Mouse (Mus musculus) mouse embryonic stem cell (cell line): ENCODE results near the gene Lpin3.

Experiments
- in situ Hi-C, 2 experiments: fragments of 300-500 bp; cut with MboI; formaldehyde crosslinking; loops; 1 replicate in 1 of 2; 3 replicates in 1 of 2; pipeline ENCODE4 v1.14.3; 2019 to 2020; ENCODE audit warnings: low sequenced_read_pairs in 2 of 2, low pct_unique_long_range_greater_than_20kb in 1 of 2, mixed read lengths in 1 of 2; ENCODE audit not compliant: unreplicated experiment in 1 of 2

Gene Lpin3

DNA sequence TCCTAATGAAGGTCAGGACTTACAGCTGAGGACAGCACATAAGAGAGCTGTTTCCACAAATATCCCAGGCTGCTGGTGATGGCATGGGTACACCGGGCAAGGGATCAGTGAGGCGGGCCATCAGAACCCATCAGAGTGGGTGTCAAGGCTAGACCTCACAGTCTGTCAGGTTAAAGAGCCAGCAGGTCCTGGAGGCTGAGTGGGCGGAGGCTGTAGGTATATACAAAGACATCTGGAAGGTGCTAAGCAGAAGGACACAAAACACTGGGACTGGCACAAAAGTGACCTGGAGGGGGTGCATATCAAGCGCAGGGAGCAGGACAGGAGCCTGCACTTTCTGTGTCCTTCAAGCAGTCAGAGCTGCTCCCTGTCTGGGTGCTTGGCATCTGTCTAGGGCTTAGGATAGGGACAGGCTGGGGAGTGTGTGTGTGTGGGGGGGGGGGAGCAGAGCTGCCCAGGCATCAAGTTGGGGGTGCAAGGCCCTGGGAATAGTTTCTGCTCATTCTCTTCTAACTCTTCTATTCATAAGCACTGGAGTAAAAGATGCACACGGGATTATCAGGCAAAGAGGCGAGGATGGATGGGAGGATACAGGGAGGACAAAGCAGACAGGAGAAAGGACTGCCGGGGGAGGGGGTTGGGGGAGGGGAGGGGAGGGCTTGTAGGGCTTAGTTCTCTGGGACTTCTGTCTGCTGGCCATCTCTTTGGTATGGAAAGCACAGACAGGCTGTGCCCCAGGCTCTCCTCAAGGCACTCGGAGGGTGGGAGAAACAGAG, 37.9 kb downstream of the Lpin3 start:
- in situ Hi-C loops = no loop called here

- in situ Hi-C loops = no loop called here
Observed at GRCm38 (mm10) chr2:160918930-160919215, 38.4 kb downstream of the Lpin3 start.

DNA sequence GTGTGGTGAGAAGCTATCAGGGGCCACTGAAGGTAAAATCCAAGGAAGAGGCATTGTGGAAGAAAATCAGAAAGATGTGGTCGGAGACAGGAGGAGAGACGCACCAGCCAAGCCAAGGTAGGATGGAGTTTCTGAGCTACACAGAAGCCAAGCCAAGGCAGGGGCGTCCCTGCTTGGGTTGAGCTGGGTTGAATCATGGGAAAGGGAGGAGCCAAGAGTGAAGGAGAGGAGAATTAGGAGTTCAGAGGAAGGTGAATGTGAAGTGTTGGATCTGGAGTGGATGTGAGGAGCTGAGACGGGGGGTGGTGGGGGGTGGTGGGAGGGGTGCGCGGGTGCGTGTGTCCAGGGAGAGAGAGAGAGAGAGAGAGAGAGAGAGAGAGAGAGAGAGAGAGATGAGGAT, 40.8 kb downstream of the Lpin3 start:
- in situ Hi-C loops = no loop called here

DNA sequence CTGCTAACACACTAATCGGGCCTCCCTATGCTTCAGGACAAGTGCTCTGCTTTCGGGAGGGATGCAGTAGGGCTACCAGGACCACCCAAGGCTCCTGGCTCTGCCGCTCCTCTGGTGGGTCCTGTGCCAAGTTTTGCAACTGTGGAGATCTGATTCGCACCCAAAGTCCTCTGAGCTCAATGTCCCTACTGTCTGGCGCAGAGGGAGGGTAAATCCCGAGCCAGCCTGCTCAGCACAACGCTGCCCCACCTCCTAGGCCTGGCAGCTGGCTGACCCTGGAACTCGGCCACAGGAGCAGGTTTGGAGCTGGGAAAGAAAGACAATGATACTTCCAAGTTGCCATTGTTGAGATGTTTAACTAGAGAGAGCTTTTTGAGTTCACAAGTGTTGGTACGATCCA, 44.7 kb downstream of the Lpin3 start:
- in situ Hi-C loops = no loop called here

DNA sequence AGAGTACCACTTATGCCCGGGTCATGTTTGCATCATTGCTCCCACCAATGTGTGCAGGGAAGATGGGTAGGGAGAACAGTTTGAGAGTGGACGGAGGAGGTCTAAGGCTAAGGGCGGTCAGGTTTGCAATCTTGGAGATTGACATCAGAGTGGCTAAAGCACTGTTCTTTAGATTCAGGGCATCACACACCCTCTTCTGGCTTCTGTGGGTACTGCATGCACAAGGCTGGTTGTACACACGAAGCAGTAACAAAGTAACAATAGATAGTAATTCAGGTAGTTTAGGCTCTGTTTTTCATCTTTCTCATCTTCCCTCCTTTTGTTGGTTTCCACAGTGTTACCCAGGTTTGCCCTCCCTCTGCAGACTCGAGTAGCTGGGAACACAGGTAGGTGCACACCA, 50.9 kb downstream of the Lpin3 start:
- in situ Hi-C loops = no loop called here

- in situ Hi-C loops = no loop called here
Observed at GRCm38 (mm10) chr2:160932325-160932724, 51.9 kb downstream of the Lpin3 start.

GRCm38 (mm10) chr2:160932981-160933380, 52.5 kb downstream of the Lpin3 start:
- in situ Hi-C loops = no loop called here

- in situ Hi-C loops = no loop called here
Observed at GRCm38 (mm10) chr2:160933890-160934289, 53.4 kb downstream of the Lpin3 start.

DNA sequence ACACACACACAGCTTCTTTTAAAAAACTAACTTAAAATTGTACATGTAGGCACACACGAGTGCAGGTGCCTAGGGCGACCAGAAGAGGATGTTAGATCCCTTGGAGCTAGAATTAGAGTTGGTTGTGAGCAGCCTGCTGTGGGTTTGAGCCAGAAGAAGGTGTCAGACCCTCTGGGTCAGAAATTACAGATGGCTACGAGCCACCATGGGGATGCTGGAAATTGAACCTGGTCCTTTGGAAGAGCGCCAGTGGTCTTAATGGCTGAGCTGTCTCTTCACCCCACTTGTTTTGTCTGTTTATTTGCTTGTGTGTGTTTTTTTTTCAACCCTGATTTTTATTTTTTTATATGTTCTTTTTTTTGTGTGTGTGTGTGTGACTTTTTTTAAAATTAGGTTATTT, 54.0 kb downstream of the Lpin3 start:
- in situ Hi-C loops = no loop called here

- in situ Hi-C loops = no loop called here
Observed at GRCm38 (mm10) chr2:160940930-160941709, 60.6 kb downstream of the Lpin3 start.

GRCm38 (mm10) chr2:160942443-160942842, 62.0 kb downstream of the Lpin3 start:
- in situ Hi-C loops = no loop called here

DNA sequence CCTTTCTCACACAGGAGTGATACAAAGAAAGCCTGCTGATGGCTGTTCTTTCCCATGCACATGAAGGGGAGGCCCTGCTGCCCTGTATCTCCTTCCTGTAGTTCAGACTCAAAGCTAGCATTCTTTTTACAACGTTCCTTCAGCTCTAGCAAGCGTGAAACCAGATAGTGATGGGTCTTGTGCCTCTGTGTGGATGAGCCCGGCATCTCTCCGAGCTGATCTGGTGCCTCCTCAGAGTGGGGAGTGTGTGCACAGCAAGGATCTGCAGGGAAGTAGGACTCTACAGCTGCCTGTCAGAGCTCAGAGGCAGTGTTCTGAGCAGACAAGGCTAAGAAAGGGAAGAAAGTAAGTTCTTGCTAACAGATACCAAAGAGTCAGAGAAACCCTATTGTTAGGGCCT, 71.1 kb downstream of the Lpin3 start:
- in situ Hi-C loops = no loop called here

GRCm38 (mm10) chr2:160953131-160953873, 72.8 kb downstream of the Lpin3 start:
- in situ Hi-C loops = no loop called here

DNA sequence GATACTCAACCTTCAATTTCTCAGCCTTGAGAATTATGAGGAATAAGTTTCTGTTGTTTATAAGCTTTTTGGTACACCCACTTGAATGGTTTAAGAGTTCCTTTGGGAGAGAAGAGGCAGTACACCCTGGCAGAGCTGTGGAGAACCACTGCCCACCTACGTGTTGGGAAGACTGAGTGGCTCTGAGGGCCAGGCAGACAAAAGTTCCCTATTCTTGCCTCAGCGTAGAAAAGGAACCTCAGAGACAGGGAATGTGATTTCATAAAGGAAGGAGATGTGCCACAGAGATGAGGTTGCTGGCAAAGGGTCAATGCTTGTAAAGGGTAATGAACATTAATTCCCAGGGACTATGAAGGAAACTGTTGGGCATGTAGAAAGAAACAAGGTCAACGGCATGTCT, 74.1 kb downstream of the Lpin3 start:
- in situ Hi-C loops = no loop called here

GRCm38 (mm10) chr2:160955331-160955730, 74.9 kb downstream of the Lpin3 start:
- in situ Hi-C loops = no loop called here
